Mouse (Mus musculus) liver, embryonic 15.5 days (tissue): Measurements from ENCODE around the gene Adamtsl2. TPM values are rescaled to one million over a fixed set of nuclear protein-coding genes. Genes with fewer than 3 reads are reported as not detected.

ENCODE experiments used
- ATAC-seq: fragments of 200-750 bp; cut with Nextera tagmentation; 2 replicates; pipeline ENCODE4 v1.8.0; 2017; ENCODE audit warnings: moderate number of reproducible peaks, mild to moderate bottlenecking, moderate library complexity; ENCODE audit not compliant: insufficient read depth
- H3K27ac ChIP-seq: fragments of 300-500 bp; sonication (generic); replicated peaks from 2 replicates; pipeline ENCODE4 v1.5.1; 2015; ENCODE audit warnings: mild to moderate bottlenecking, inconsistent platforms
- H3K27me3 ChIP-seq: fragments of 300-500 bp; sonication (generic); 2 replicates; pipeline ENCODE4 v1.6.1; 2015; ENCODE audit warnings: mild to moderate bottlenecking, inconsistent platforms
- H3K36me3 ChIP-seq: fragments of 300-500 bp; sonication (generic); replicated peaks from 2 replicates; pipeline ENCODE4 v1.6.1; 2015; ENCODE audit warnings: moderate library complexity, mild to moderate bottlenecking, inconsistent platforms
- H3K4me1 ChIP-seq: fragments of 300-500 bp; sonication (generic); replicated peaks from 2 replicates; pipeline ENCODE4 v1.6.1; 2015; ENCODE audit warnings: inconsistent platforms
- H3K4me2 ChIP-seq: fragments of 300-500 bp; sonication (generic); 2 replicates; pipeline ENCODE4 v1.6.1; 2015; ENCODE audit warnings: moderate library complexity, mild to moderate bottlenecking, inconsistent platforms
- H3K4me3 ChIP-seq: fragments of 300-500 bp; sonication (generic); replicated peaks from 2 replicates; pipeline ENCODE4 v1.5.1; 2015; ENCODE audit warnings: mild to moderate bottlenecking, inconsistent platforms
- H3K9ac ChIP-seq: fragments of 300-500 bp; sonication (generic); 2 replicates; pipeline ENCODE4 v1.6.1; 2015; ENCODE audit warnings: moderate library complexity, mild to moderate bottlenecking, inconsistent platforms
- H3K9me3 ChIP-seq: fragments of 300-500 bp; sonication (generic); replicated peaks from 2 replicates; pipeline ENCODE4 v1.6.1; 2016; ENCODE audit warnings: inconsistent platforms
- WGBS: fragments of 180-500 bp; shearing (Covaris S2); methylation state at CpG from one replicate; pipeline ENCODE4 v1.1.7; 2015; ENCODE audit warnings: mixed read lengths; ENCODE audit not compliant: insufficient replicate concordance; 5-methylcytosine and 5-hydroxymethylcytosine counted together
- polyA plus RNA-seq: library from polyadenylated mRNA; unstranded; fragments of >200 nt; fragmentation: Nextera tagmentation; extraction: Ambion mirVana; gene quantifications from 2 replicates; pipeline ENCODE4 v1.2.1, GENCODE M21; 2015

The Adamtsl2 gene
- polyA plus RNA-seq, 1 experiment from 2014 or later = 0.32 TPM

GRCm38 (mm10) chr2:27141950-27142693 is 62.9 kb downstream of the Adamtsl2 start, which contains the start of gene Fam163b:
Gene Fam163b (minus strand): TSS chr2:27142491.
- Histone ChIP-seq H3K4me2 (peak within 1 kb of the TSS; percentile 50), H3K27ac (no peak within 1 kb of the TSS), H3K9ac (no peak within 1 kb of the TSS), H3K9me3 (no peaks in the 10 kb centered on the region), H3K27me3 (peaks cover 47% of the 10 kb centered on the region), H3K36me3 (no peaks in the 10 kb centered on the region), H3K4me1 (no peaks in the 10 kb centered on the region), H3K4me3 (no peak within 1 kb of the TSS)
- no peak for ATAC-seq
- WGBS = 2% methylated on average over 60 of the region's 62 CpGs

- no peak overlapping the region for H3K4me2 ChIP-seq
- H3K9ac ChIP-seq = no peak overlapping the region
- peaks cover 34% of the 10 kb centered on the region for H3K27me3 ChIP-seq
- no peaks in the 10 kb centered on the region for H3K4me1 ChIP-seq
- whole genome bisulfite sequencing = 40% methylated on average over 2 of the region's 2 CpGs
- H3K27ac ChIP-seq = no peak overlapping the region
- no peak for ATAC-seq
- no peaks in the 10 kb centered on the region for H3K9me3 ChIP-seq
- H3K36me3 ChIP-seq = no peaks in the 10 kb centered on the region
- no peak overlapping the region for H3K4me3 ChIP-seq
Observed at GRCm38 (mm10) chr2:27144957-27145356, 65.8 kb downstream of the Adamtsl2 start.

DNA sequence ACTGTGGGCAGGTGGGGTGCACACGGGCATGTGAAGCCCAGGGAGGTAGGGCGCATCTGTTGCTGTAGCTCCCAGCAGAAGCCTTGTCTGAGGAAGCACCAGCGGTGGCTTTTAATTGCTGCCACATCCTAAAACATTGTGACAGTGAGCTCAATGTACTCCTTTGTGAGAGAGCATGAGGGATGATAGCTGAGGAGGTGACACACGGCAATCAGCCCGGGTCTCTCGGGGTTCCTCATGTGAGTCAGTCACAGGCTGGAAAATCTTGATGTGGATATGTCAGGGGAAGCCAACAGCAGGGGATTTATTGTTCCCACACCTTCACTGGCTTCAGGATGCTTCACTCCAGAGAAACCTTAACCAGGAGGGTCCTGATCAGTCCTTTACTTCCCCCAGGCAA is 67.7 kb downstream of the Adamtsl2 start:
- WGBS = 61% methylated on average over 6 of the region's 6 CpGs
- no peaks in the 10 kb centered on the region for H3K4me1 ChIP-seq
- H3K27me3 ChIP-seq = peaks cover 15% of the 10 kb centered on the region
- H3K9ac ChIP-seq = no peak overlapping the region
- no peak overlapping the region for H3K27ac ChIP-seq
- H3K4me2 ChIP-seq = no peak overlapping the region
- H3K4me3 ChIP-seq = no peak overlapping the region
- no peaks in the 10 kb centered on the region for H3K36me3 ChIP-seq
- no peaks in the 10 kb centered on the region for H3K9me3 ChIP-seq
- ATAC-seq = no peak

- H3K27me3 ChIP-seq = peaks cover 4% of the 10 kb centered on the region; the same call in 1 of the 2 replicates
- no peak overlapping the region for H3K27ac ChIP-seq
- H3K4me2 ChIP-seq = no peak overlapping the region
- H3K4me1 ChIP-seq = no peaks in the 10 kb centered on the region
- H3K9me3 ChIP-seq = no peaks in the 10 kb centered on the region
- 21% methylated on average over 2 of the region's 2 CpGs for WGBS
- H3K9ac ChIP-seq = no peak overlapping the region
- no peak overlapping the region for H3K4me3 ChIP-seq
- no peaks in the 10 kb centered on the region for H3K36me3 ChIP-seq
- ATAC-seq = no peak
Observed at GRCm38 (mm10) chr2:27149457-27149856, 70.3 kb downstream of the Adamtsl2 start.

DNA sequence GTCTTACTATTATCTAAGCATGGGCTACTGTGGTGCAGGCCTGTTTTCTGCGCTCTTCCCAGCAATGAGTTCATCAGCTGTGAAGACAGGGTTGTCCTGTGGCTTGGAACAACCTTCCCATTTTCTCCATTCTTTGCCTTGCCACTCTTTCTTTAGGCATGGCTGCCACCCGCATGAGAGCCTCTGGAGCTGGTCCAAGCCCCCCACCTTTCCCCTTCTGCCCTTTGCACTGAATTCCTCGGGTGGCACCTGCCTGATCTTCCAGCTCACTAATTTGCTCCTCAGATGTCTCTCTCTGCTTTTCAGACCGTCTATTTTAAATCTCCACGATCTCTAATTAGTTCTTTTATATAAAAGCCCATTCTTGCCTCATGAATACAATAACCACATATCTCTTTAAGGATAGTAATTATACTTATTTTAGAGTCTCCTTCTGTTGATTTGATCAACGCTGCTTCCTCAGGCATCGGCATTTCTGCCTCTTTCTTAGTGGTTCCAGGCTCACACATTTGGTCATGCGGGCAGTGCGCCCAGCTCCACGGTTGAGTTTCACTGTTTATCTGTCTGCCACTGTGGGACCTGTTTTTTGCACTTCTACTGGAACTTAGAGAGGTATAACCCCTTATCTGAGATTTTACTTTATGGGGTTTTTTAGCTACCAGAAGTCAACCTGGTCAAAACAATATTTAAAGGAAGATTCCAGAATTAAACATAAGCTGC is 75.4 kb downstream of the Adamtsl2 start:
- no peaks in the 10 kb centered on the region for H3K36me3 ChIP-seq
- 65% methylated on average over 10 of the region's 10 CpGs for WGBS
- no peaks in the 10 kb centered on the region for H3K9me3 ChIP-seq
- peaks cover 4% of the 10 kb centered on the region; the same call in 1 of the 2 replicates for H3K27me3 ChIP-seq
- H3K4me1 ChIP-seq = no peaks in the 10 kb centered on the region
- H3K9ac ChIP-seq = no peak overlapping the region
- no peak overlapping the region for H3K27ac ChIP-seq
- no peak overlapping the region for H3K4me2 ChIP-seq
- no peak overlapping the region for H3K4me3 ChIP-seq
- ATAC-seq = no peak

- Histone ChIP-seq H3K4me2 (no peak overlapping the region), H3K4me3 (no peak overlapping the region), H3K27ac (no peak overlapping the region), H3K4me1 (no peaks in the 10 kb centered on the region), H3K27me3 (peaks cover 4% of the 10 kb centered on the region; the same call in 1 of the 2 replicates), H3K36me3 (no peaks in the 10 kb centered on the region), H3K9me3 (no peaks in the 10 kb centered on the region), H3K9ac (no peak overlapping the region)
- no peak for ATAC-seq
- 53% methylated on average over 6 of the region's 6 CpGs for whole genome bisulfite sequencing
Observed at GRCm38 (mm10) chr2:27156596-27156995, 77.4 kb downstream of the Adamtsl2 start.

Other genes starting within 250 kb of the Adamtsl2 start
- not detected in 2 replicates for gene Abo, start 214.4 kb upstream of the Adamtsl2 start, polyA plus RNA-seq
- gene Surf6, start 176.5 kb upstream of the Adamtsl2 start, polyA plus RNA-seq = 9.9 and 10.8 TPM in 2 replicates
- gene Med22, start 168.7 kb upstream of the Adamtsl2 start, polyA plus RNA-seq = 19.0 TPM in 2 replicates
- gene Rpl7a, start 168.6 kb upstream of the Adamtsl2 start, polyA plus RNA-seq = 341 and 352 TPM in 2 replicates
- gene Surf2, start 163.0 kb upstream of the Adamtsl2 start, polyA plus RNA-seq = 19.0 and 21.4 TPM in 2 replicates
- gene Surf1, start 162.8 kb upstream of the Adamtsl2 start, polyA plus RNA-seq = 33.3 and 33.8 TPM in 2 replicates
- 118 and 129 TPM in 2 replicates for gene Surf4, start 145.5 kb upstream of the Adamtsl2 start, polyA plus RNA-seq
- 0.06 and 0.08 TPM in 2 replicates for gene Stkld1, start 145.3 kb upstream of the Adamtsl2 start, polyA plus RNA-seq
- 19.2 and 19.9 TPM in 2 replicates for gene Rexo4, start 115.0 kb upstream of the Adamtsl2 start, polyA plus RNA-seq
- 1.6 and 2.0 TPM in 2 replicates for gene Adamts13, start 106.0 kb upstream of the Adamtsl2 start, polyA plus RNA-seq
- 13.2 and 15.0 TPM in 2 replicates for gene Cacfd1, start 69.5 kb upstream of the Adamtsl2 start, polyA plus RNA-seq
- 0.28 and 0.29 TPM in 2 replicates for gene Slc2a6, start 51.4 kb upstream of the Adamtsl2 start, polyA plus RNA-seq
- gene Mymk, start 7.2 kb upstream of the Adamtsl2 start, polyA plus RNA-seq = 1.9 and 2.5 TPM in 2 replicates
- not detected in 2 replicates for gene Fam163b, start 63.1 kb downstream of the Adamtsl2 start, polyA plus RNA-seq
- 0.07 TPM in 2 replicates for gene Dbh, start 85.9 kb downstream of the Adamtsl2 start, polyA plus RNA-seq
- gene Sardh, start 169.0 kb downstream of the Adamtsl2 start, polyA plus RNA-seq = 51.2 and 68.3 TPM in 2 replicates